11 mouse cellular contexts compared by ENCODE assay signal in genomic region chr6:38304981-38305380, GRCm38 (mm10). TPM values are rescaled to one million over a fixed set of nuclear protein-coding genes. Genes with fewer than 3 reads are reported as not detected.
DNase-seq lines count a peak whose midpoint lies in the region; ATAC-seq and TF ChIP-seq lines count a peak whose summit lies in the region.
"Had no signal": no experiment of that assay in that cellular context is flagged by ENCODE, and none has a peak within 500 bp of the region (broad histone marks: within the 10 kb centered on the region; RNA-seq: fewer than 3 reads in every experiment).

No protein-coding gene starts in this region.

- no peak for ATAC-seq in kidney, embryonic 14.5 days (ENCODE audit: low FRiP score, low TSS enrichment)

- H3K4me3 ChIP-seq in kidney, adult 2 months (ENCODE audit: insufficient read depth, low read depth, low read length): no peak overlapping the region
- no peak overlapping the region for H3K4me3 ChIP-seq in kidney, embryonic 14.5 days (ENCODE audit: low read length)
- no peak overlapping the region for H3K4me3 ChIP-seq in small intestine, adult 2 months (ENCODE audit: low read depth, low read length)
- H3K4me3 ChIP-seq: limb, embryonic 13.5 days had no signal

- H3K4me2 ChIP-seq in kidney, embryonic 14.5 days (replicated peaks; ENCODE audit: low read depth, low read length): no peak overlapping the region
- H3K4me2 ChIP-seq: limb, embryonic 13.5 days had no signal

- intact Hi-C loops in left cerebral cortex, postnatal 10 days (cut with DNase I): no loop called here

- H3K27ac ChIP-seq in kidney, adult 2 months (ENCODE audit: insufficient read depth, low read depth, low read length): no peak overlapping the region
- no peak overlapping the region for H3K27ac ChIP-seq in kidney, embryonic 14.5 days (ENCODE audit: low read depth, low read length)
- no peak overlapping the region for H3K27ac ChIP-seq in small intestine, adult 2 months (ENCODE audit: insufficient read depth, low read depth, low read length)
- H3K27ac ChIP-seq: limb, embryonic 13.5 days had no signal

- peaks cover 4% of the 10 kb centered on the region; the same call in 1 of the 2 replicates for H3K9me3 ChIP-seq in kidney, embryonic 14.5 days (ENCODE audit: control insufficient read depth, low read length)

- 88% methylated on average over 3 of the region's 3 CpGs for WGBS in kidney, adult 2 months
- WGBS in kidney, embryonic 14.5 days: 72% methylated on average over 3 of the region's 3 CpGs
- 94% methylated on average over 3 of the region's 3 CpGs for WGBS in small intestine, adult 2 months

- no peak overlapping the region for H3K9ac ChIP-seq in kidney, embryonic 14.5 days (ENCODE audit: low read depth, low read length)
- H3K9ac ChIP-seq: limb, embryonic 13.5 days had no signal

- H3K4me1 ChIP-seq in kidney, adult 2 months (ENCODE audit: control insufficient read depth, insufficient read depth, low read length): no peaks in the 10 kb centered on the region
- no peaks in the 10 kb centered on the region for H3K4me1 ChIP-seq in kidney, embryonic 14.5 days (ENCODE audit: control insufficient read depth, insufficient read depth, low read length)
- H3K4me1 ChIP-seq in small intestine, adult 2 months (ENCODE audit: control insufficient read depth, insufficient read depth, insufficient read length, low read length): no peaks in the 10 kb centered on the region
- H3K4me1 ChIP-seq: limb, embryonic 13.5 days had no signal

- TF ChIP-seq CTCF in kidney, adult 2 months (conservative IDR thresholded peaks at IDR 0.05; ENCODE audit: insufficient read depth, insufficient read length, low read depth, low read length): 0 out of 2 replicates have a peak, but pooled peaks have one; percentile 4
- TF ChIP-seq CTCF in small intestine, adult 2 months (IDR thresholded peaks at IDR 0.05; ENCODE audit: extremely low read depth, insufficient read length, insufficient replicate concordance, low read depth, low read length): peak; percentile 28; the same call in 1 of the 2 replicates

- DNase-seq in kidney, adult 2 months: no peak
- peak; percentile 20 for DNase-seq in A20 (ENCODE audit: low read depth, low spot score)
- peak; percentile 46 for DNase-seq in ES-CJ7 (ENCODE audit: low read depth, low spot score)
- DNase-seq in spleen, postnatal 14 days (ENCODE audit: low spot score in 2 of 2): no peak
- no peak for DNase-seq in left cerebral cortex, postnatal 10 days (ENCODE audit: extremely low spot score in 1 of 2, low spot score in 2 of 2)
- DNase-seq: adrenal gland, postnatal 25 days; cerebellum, adult 11 months; kidney, adult 18-20 months had no signal

- no peaks in the 10 kb centered on the region for H3K27me3 ChIP-seq in kidney, adult 2 months (replicated peaks; ENCODE audit: control insufficient read depth, insufficient read depth, low read length)
- H3K27me3 ChIP-seq in kidney, embryonic 14.5 days (ENCODE audit: control insufficient read depth, insufficient read depth, low read length): no peaks in the 10 kb centered on the region
- H3K27me3 ChIP-seq in small intestine, adult 2 months (ENCODE audit: control insufficient read depth, insufficient read depth, low read length): no peaks in the 10 kb centered on the region
- H3K27me3 ChIP-seq: limb, embryonic 13.5 days had no signal

- peaks cover 2% of the 10 kb centered on the region; the same call in 1 of the 2 replicates for H3K36me3 ChIP-seq in kidney, adult 2 months (ENCODE audit: control insufficient read depth, insufficient read depth, low read length)
- no peaks in the 10 kb centered on the region for H3K36me3 ChIP-seq in kidney, embryonic 14.5 days (ENCODE audit: control insufficient read depth, insufficient read depth, low read length)
- peaks cover 45% of the 10 kb centered on the region for H3K36me3 ChIP-seq in small intestine, adult 2 months (ENCODE audit: control insufficient read depth, insufficient read depth, low read length)
- H3K36me3 ChIP-seq: limb, embryonic 13.5 days had no signal

- TF ChIP-seq POLR2A in kidney, adult 2 months (IDR thresholded peaks at IDR 0.05; ENCODE audit: low read depth, low read length): no peak
- no peak for TF ChIP-seq POLR2A in small intestine, adult 2 months (IDR thresholded peaks at IDR 0.05; ENCODE audit: low read depth, low read length)

RNA-seq across cellular contexts. Expression of gene Zc3hav1l, which starts 5.9 kb away (rescaled TPM):
- polyA plus RNA-seq in kidney, adult 2 months (2012; rRNA removed): 1.6 and 1.9 TPM in 2 replicates
- 10.9 and 14.9 TPM in 2 replicates for polyA plus RNA-seq in kidney, embryonic 14.5 days (2014; fragmentation: Nextera tagmentation; extraction: Ambion mirVana)
- 0.80 and 1.3 TPM in 2 replicates for polyA plus RNA-seq in small intestine, adult 2 months (2012; rRNA removed)
- total RNA-seq in left cerebral cortex, postnatal 10 days (2021): 1 to 10 TPM; 2.9 to 3.5 TPM

RNA-seq across cellular contexts. Expression of gene Zc3hav1, which starts 49.4 kb away (rescaled TPM):
- 9.7 and 12.2 TPM in 2 replicates for polyA plus RNA-seq in kidney, adult 2 months (2012; rRNA removed)
- polyA plus RNA-seq in kidney, embryonic 14.5 days (2014; fragmentation: Nextera tagmentation; extraction: Ambion mirVana): 2.1 and 3.4 TPM in 2 replicates
- 14.9 and 34.7 TPM in 2 replicates for polyA plus RNA-seq in small intestine, adult 2 months (2012; rRNA removed)
- total RNA-seq in left cerebral cortex, postnatal 10 days (2021): 1 to 10 TPM; 2.9 TPM

RNA-seq across cellular contexts. Expression of gene D630045J12Rik, which starts 51.2 kb away (rescaled TPM):
- polyA plus RNA-seq in kidney, adult 2 months (2012; rRNA removed): 31.1 and 37.5 TPM in 2 replicates
- polyA plus RNA-seq in kidney, embryonic 14.5 days (2014; fragmentation: Nextera tagmentation; extraction: Ambion mirVana): 7.9 and 12.3 TPM in 2 replicates
- polyA plus RNA-seq in small intestine, adult 2 months (2012; rRNA removed): 0.35 and 0.71 TPM in 2 replicates
- 10 to 100 TPM; 36.6 to 37.1 TPM for total RNA-seq in left cerebral cortex, postnatal 10 days (2021)

Comparison
In these comparisons a context has a peak if more than half of its experiments do, and no peak if none do; other contexts are left out.
1. DNase-seq: peak in A20 (single experiment) and ES-CJ7 (single experiment); none in kidney, adult 2 months (single experiment), spleen, postnatal 14 days (0 of 2) and left cerebral cortex, postnatal 10 days (0 of 2).